Mouse (Mus musculus) heart, adult 8-10 months (tissue): ENCODE data around the gene 4930447C04Rik. TPM values are rescaled to one million over a fixed set of nuclear protein-coding genes. Genes with fewer than 3 reads are reported as not detected.
A peak's percentile ranks its signal among the peaks of the same experiment; 100 is the strongest.

Experiments used
- DNase-seq: peaks from one replicate; pipeline ENCODE4 v3.0.0; 2022; ENCODE audit warnings: low spot score
- total RNA-seq, 4 experiments: library from RNA; stranded (reverse); gene quantifications; 2 replicates each; pipeline ENCODE4 v1.2.4; 2022

The 4930447C04Rik gene
- total RNA-seq, 4 experiments from 2014 or later: 0.52 to 1.4 (median 0.74) TPM

GRCm38 (mm10) chr12:72943574-72944110, 3.1 kb upstream of the 4930447C04Rik start:
- DNase-seq: no peak

GRCm38 (mm10) chr12:72942171-72942570, 1.6 kb upstream of the 4930447C04Rik start:
- no peak for DNase-seq

GRCm38 (mm10) chr12:72941398-72942051, 951 bp upstream of the 4930447C04Rik start:
- DNase-seq: no peak

- no peak for DNase-seq
Observed at GRCm38 (mm10) chr12:72940822-72941397, 336 bp upstream of the 4930447C04Rik start.

- no peak for DNase-seq
Observed at GRCm38 (mm10) chr12:72939616-72940015, 958 bp downstream of the 4930447C04Rik start, which contains the start of gene Six6. Gene Six6 (plus strand): TSS chr12:72939892.

- no peak for DNase-seq
Observed at GRCm38 (mm10) chr12:72938600-72939490, 1.7 kb downstream of the 4930447C04Rik start.

GRCm38 (mm10) chr12:72938176-72938575, 2.4 kb downstream of the 4930447C04Rik start:
- no peak for DNase-seq

GRCm38 (mm10) chr12:72937537-72938120, 2.9 kb downstream of the 4930447C04Rik start:
- DNase-seq: no peak

GRCm38 (mm10) chr12:72936751-72937150, 3.8 kb downstream of the 4930447C04Rik start:
- no peak for DNase-seq

- no peak for DNase-seq
Observed at GRCm38 (mm10) chr12:72917159-72917993, 23.2 kb downstream of the 4930447C04Rik start.

GRCm38 (mm10) chr12:72854377-72855032, 86.1 kb downstream of the 4930447C04Rik start:
- DNase-seq: no peak

GRCm38 (mm10) chr12:72853406-72854076, 87.0 kb downstream of the 4930447C04Rik start:
- DNase-seq: no peak

GRCm38 (mm10) chr12:72852264-72852663, 88.3 kb downstream of the 4930447C04Rik start:
- DNase-seq: no peak

- no peak for DNase-seq
Observed at GRCm38 (mm10) chr12:72850146-72850545, 90.4 kb downstream of the 4930447C04Rik start.

- peak; percentile 33 for DNase-seq
Observed at GRCm38 (mm10) chr12:72847725-72848124, 92.8 kb downstream of the 4930447C04Rik start.

- DNase-seq: no peak
Observed at GRCm38 (mm10) chr12:72845946-72846345, 94.6 kb downstream of the 4930447C04Rik start.

GRCm38 (mm10) chr12:72843973-72844620, 96.5 kb downstream of the 4930447C04Rik start:
- peak; percentile 91 for DNase-seq

- no peak for DNase-seq
Observed at GRCm38 (mm10) chr12:72843555-72843954, 97.0 kb downstream of the 4930447C04Rik start.

GRCm38 (mm10) chr12:72843135-72843534, 97.4 kb downstream of the 4930447C04Rik start:
- DNase-seq: no peak
